Mouse (Mus musculus) ES-E14 (cell line): ENCODE results near the gene 4930402H24Rik.

ENCODE experiments used
- CHD2 ChIP-seq: IDR thresholded peaks from 2 replicates; pipeline ENCODE4 v1.6.1; 2014; ENCODE audit warnings: mild to moderate bottlenecking, low read depth, low read length, inconsistent platforms
- HCFC1 ChIP-seq: IDR thresholded peaks from 2 replicates; pipeline ENCODE4 v1.6.1; 2012; ENCODE audit warnings: low read length, inconsistent platforms, borderline replicate concordance; ENCODE audit not compliant: insufficient read depth
- MAFK ChIP-seq: IDR thresholded peaks from 2 replicates; pipeline ENCODE4 v1.6.1; 2014; ENCODE audit warnings: mild to moderate bottlenecking, low read depth, low read length, inconsistent platforms; ENCODE audit not compliant: insufficient read depth
- ZC3H11A ChIP-seq: IDR thresholded peaks from 2 replicates; pipeline ENCODE4 v1.6.1; 2012; ENCODE audit warnings: low read depth, mild to moderate bottlenecking, inconsistent platforms, low read length, borderline replicate concordance
- ZNF384 ChIP-seq: IDR thresholded peaks from 2 replicates; pipeline ENCODE4 v1.6.1; 2012; ENCODE audit warnings: low read depth, low read length, inconsistent platforms

- TF ChIP-seq CHD2 (no peak), ZNF384 (no peak), HCFC1 (no peak), ZC3H11A (no peak), MAFK (no peak)
Measured at GRCm38 (mm10) chr2:130949781-130950180, 43.6 kb upstream of the 4930402H24Rik start.
